Mouse (Mus musculus) liver, embryonic 14.5 days (tissue): ENCODE measurements around the gene Eml2.

ENCODE experiments used
- CTCF ChIP-seq: IDR thresholded peaks from 2 replicates; pipeline ENCODE4 v1.5.1; 2016; ENCODE audit warnings: antibody characterized with exemption, low read depth, control low read depth
- EP300 ChIP-seq: IDR thresholded peaks from 2 replicates; pipeline ENCODE4 v1.6.1; 2016; ENCODE audit warnings: antibody characterized with exemption, low read depth

- TF ChIP-seq CTCF: peak; percentile 36
- no peak for TF ChIP-seq EP300
Measured at GRCm38 (mm10) chr7:19220061-19220460, 43.8 kb downstream of the Eml2 start.
